ENCODE assay signal across 13 mouse cellular contexts in genomic region chr5:73007582-73007959, GRCm38 (mm10). TPM values are rescaled to one million over a fixed set of nuclear protein-coding genes. Genes with fewer than 3 reads are reported as not detected.
DNase-seq lines count a peak whose midpoint lies in the region; ATAC-seq and TF ChIP-seq lines count a peak whose summit lies in the region.
"Had no signal": no experiment of that assay in that cellular context is flagged by ENCODE, and none has a peak within 500 bp of the region (broad histone marks: within the 10 kb centered on the region; RNA-seq: fewer than 3 reads in every experiment).

No protein-coding gene starts in this region.

- ATAC-seq in heart, postnatal 0 days (ENCODE audit: insufficient read depth, low read depth): no peak
- ATAC-seq in embryonic facial prominence, embryonic 13.5 days (ENCODE audit: insufficient number of reproducible peaks, insufficient read depth, low FRiP score, low TSS enrichment, low read depth): no peak
- ATAC-seq in hindbrain, embryonic 13.5 days (ENCODE audit: low FRiP score): peak; percentile 33; the same call in 1 of the 2 replicates
- ATAC-seq in midbrain, embryonic 13.5 days: peak; percentile 18

- H3K36me3 ChIP-seq in heart, postnatal 0 days (replicated peaks; ENCODE audit: control insufficient read depth, insufficient read depth, low read length): no peaks in the 10 kb centered on the region
- no peaks in the 10 kb centered on the region for H3K36me3 ChIP-seq in embryonic facial prominence, embryonic 13.5 days
- no peaks in the 10 kb centered on the region for H3K36me3 ChIP-seq in hindbrain, embryonic 13.5 days
- no peaks in the 10 kb centered on the region for H3K36me3 ChIP-seq in midbrain, embryonic 13.5 days

- TF ChIP-seq EP300 in heart, postnatal 0 days (IDR thresholded peaks at IDR 0.05; ENCODE audit: low read depth): no peak

- 35% methylated on average over 5 of the region's 5 CpGs for WGBS in heart, postnatal 0 days
- 42% methylated on average over 5 of the region's 5 CpGs for WGBS in embryonic facial prominence, embryonic 13.5 days
- WGBS in hindbrain, embryonic 13.5 days: 37% methylated on average over 5 of the region's 5 CpGs
- WGBS in midbrain, embryonic 13.5 days: 50% methylated on average over 5 of the region's 5 CpGs

- no peaks in the 10 kb centered on the region for H3K9me3 ChIP-seq in heart, postnatal 0 days (replicated peaks; ENCODE audit: control insufficient read depth, low read length)
- H3K9me3 ChIP-seq in embryonic facial prominence, embryonic 13.5 days: no peaks in the 10 kb centered on the region
- H3K9me3 ChIP-seq in hindbrain, embryonic 13.5 days: no peaks in the 10 kb centered on the region
- no peaks in the 10 kb centered on the region for H3K9me3 ChIP-seq in midbrain, embryonic 13.5 days

- H3K4me2 ChIP-seq in heart, postnatal 0 days (ENCODE audit: low read depth, low read length): peak overlapping the region; percentile 62; the same call in 1 of the 2 replicates
- peak overlapping the region; percentile 84 for H3K4me2 ChIP-seq in embryonic facial prominence, embryonic 13.5 days
- peak overlapping the region; percentile 69 for H3K4me2 ChIP-seq in hindbrain, embryonic 13.5 days
- peak overlapping the region; percentile 60 for H3K4me2 ChIP-seq in midbrain, embryonic 13.5 days (replicated peaks)

- peaks cover 22% of the 10 kb centered on the region for H3K27me3 ChIP-seq in heart, postnatal 0 days (ENCODE audit: control insufficient read depth, insufficient read depth, low read length)
- H3K27me3 ChIP-seq in embryonic facial prominence, embryonic 13.5 days: peaks cover 43% of the 10 kb centered on the region
- H3K27me3 ChIP-seq in hindbrain, embryonic 13.5 days: peaks cover 35% of the 10 kb centered on the region
- H3K27me3 ChIP-seq in midbrain, embryonic 13.5 days: peaks cover 19% of the 10 kb centered on the region

- peaks cover 7% of the 10 kb centered on the region for H3K4me1 ChIP-seq in heart, postnatal 0 days (ENCODE audit: control insufficient read depth, insufficient read depth)
- peaks cover 10% of the 10 kb centered on the region for H3K4me1 ChIP-seq in embryonic facial prominence, embryonic 13.5 days
- peaks cover 6% of the 10 kb centered on the region for H3K4me1 ChIP-seq in hindbrain, embryonic 13.5 days (replicated peaks)
- peaks cover 4% of the 10 kb centered on the region; the same call in 1 of the 2 replicates for H3K4me1 ChIP-seq in midbrain, embryonic 13.5 days (replicated peaks)

- H3K9ac ChIP-seq in heart, postnatal 0 days (replicated peaks; ENCODE audit: low read depth, low read length): no peak overlapping the region
- no peak overlapping the region; the same call in 1 of the 2 replicates for H3K9ac ChIP-seq in embryonic facial prominence, embryonic 13.5 days
- peak overlapping the region; percentile 76; the same call in 1 of the 2 replicates for H3K9ac ChIP-seq in hindbrain, embryonic 13.5 days
- H3K9ac ChIP-seq in midbrain, embryonic 13.5 days (replicated peaks): 0 out of 2 replicates have a peak overlapping the region, but pooled peaks have one; percentile 10

- TF ChIP-seq CTCF in heart, postnatal 0 days (IDR thresholded peaks at IDR 0.05; ENCODE audit: low read depth): no peak

- H3K27ac ChIP-seq in heart, postnatal 0 days (ENCODE audit: low read depth): no peak overlapping the region
- no peak overlapping the region for H3K27ac ChIP-seq in embryonic facial prominence, embryonic 13.5 days
- no peak overlapping the region for H3K27ac ChIP-seq in hindbrain, embryonic 13.5 days
- H3K27ac ChIP-seq in midbrain, embryonic 13.5 days: no peak overlapping the region

- DNase-seq in heart, postnatal 0 days (ENCODE audit: low spot score): no peak
- no peak for DNase-seq in heart, adult 18-20 months
- DNase-seq in cerebellum, postnatal 10 days: no peak
- no peak for DNase-seq in adrenal gland, postnatal 4 days (ENCODE audit: low spot score in 2 of 2)
- DNase-seq in gastrocnemius, adult 18-20 months (ENCODE audit: low spot score): no peak
- DNase-seq: adrenal gland, adult 8-10 months; gastrocnemius, postnatal 36 days had no signal

- peak overlapping the region; percentile 42; the same call in 1 of the 2 replicates for H3K4me3 ChIP-seq in heart, postnatal 0 days (ENCODE audit: low read depth, low read length)
- peak overlapping the region; percentile 47 for H3K4me3 ChIP-seq in embryonic facial prominence, embryonic 13.5 days
- peak overlapping the region; percentile 50 for H3K4me3 ChIP-seq in hindbrain, embryonic 13.5 days
- peak overlapping the region; percentile 42 for H3K4me3 ChIP-seq in midbrain, embryonic 13.5 days (replicated peaks)

RNA-seq across cellular contexts. Expression of gene Slc10a4, which starts 0.9 kb away (rescaled TPM):
- not detected in 2 replicates for total RNA-seq in heart, postnatal 0 days (2014; rRNA removed; ENCODE audit: low replicate concordance)
- polyA plus RNA-seq in heart, postnatal 0 days (2015; fragmentation: Nextera tagmentation; extraction: Ambion mirVana): 0.19 TPM in 2 replicates
- not detected for total RNA-seq in heart, adult 18-20 months (2021)
- 0.66 and 1.5 TPM in 2 replicates for polyA plus RNA-seq in embryonic facial prominence, embryonic 13.5 days (2015; fragmentation: Nextera tagmentation; extraction: Ambion mirVana)
- polyA plus RNA-seq in hindbrain, embryonic 13.5 days (2015; fragmentation: Nextera tagmentation; extraction: Ambion mirVana): 30.4 and 36.1 TPM in 2 replicates
- 19.4 and 28.6 TPM in 2 replicates for polyA plus RNA-seq in midbrain, embryonic 13.5 days (2015; fragmentation: Nextera tagmentation; extraction: Ambion mirVana)
- total RNA-seq in adrenal gland, postnatal 4 days (2021): 10 to 100 TPM; 16.3 to 19.5 TPM
- total RNA-seq in gastrocnemius, adult 18-20 months (2021): not detected
- total RNA-seq: megakaryocyte progenitor cell, adult 5-6 weeks had no signal

RNA-seq across cellular contexts. Expression of gene Gm10135, which starts 33.1 kb away (rescaled TPM):
- total RNA-seq in heart, postnatal 0 days (2014; rRNA removed; ENCODE audit: low replicate concordance): not detected in 2 replicates
- not detected in 2 replicates for polyA plus RNA-seq in heart, postnatal 0 days (2015; fragmentation: Nextera tagmentation; extraction: Ambion mirVana)
- total RNA-seq in heart, adult 18-20 months (2021): not detected
- not detected in 2 replicates for polyA plus RNA-seq in embryonic facial prominence, embryonic 13.5 days (2015; fragmentation: Nextera tagmentation; extraction: Ambion mirVana)
- polyA plus RNA-seq in hindbrain, embryonic 13.5 days (2015; fragmentation: Nextera tagmentation; extraction: Ambion mirVana): not detected in 2 replicates
- not detected in 2 replicates for polyA plus RNA-seq in midbrain, embryonic 13.5 days (2015; fragmentation: Nextera tagmentation; extraction: Ambion mirVana)
- not detected for total RNA-seq in adrenal gland, postnatal 4 days (2021)
- total RNA-seq in gastrocnemius, adult 18-20 months (2021): not detected
- total RNA-seq: adrenal gland, adult 8-10 months; gastrocnemius, postnatal 36 days; layer of hippocampus, postnatal 14 days had no signal
- polyA plus RNA-seq: cortical plate, adult 2 months had no signal

Comparison
In these comparisons a context has a peak if more than half of its experiments do, and no peak if none do; other contexts are left out.
1. ATAC-seq: peak in hindbrain, embryonic 13.5 days (single experiment) and midbrain, embryonic 13.5 days (single experiment); none in heart, postnatal 0 days (single experiment) and embryonic facial prominence, embryonic 13.5 days (single experiment).
2. H3K9ac ChIP-seq: peak in hindbrain, embryonic 13.5 days (single experiment) and midbrain, embryonic 13.5 days (single experiment); none in heart, postnatal 0 days (single experiment) and embryonic facial prominence, embryonic 13.5 days (single experiment).
3. RNA of gene Slc10a4, which starts 0.9 kb away (total RNA-seq): 16.3 to 19.5 TPM in adrenal gland, postnatal 4 days; not detected in gastrocnemius, adult 18-20 months, not detected in heart, adult 18-20 months and not detected in heart, postnatal 0 days; every median in the first group is over 10 times any median in the second.
4. Peak in every context shown above with its lines, with median percentiles within 50 percentile points of each other: H3K4me2 ChIP-seq and H3K4me3 ChIP-seq.